Mouse (Mus musculus): ENCODE measurements around the gene Tubg1. TPM values are rescaled to one million over a fixed set of nuclear protein-coding genes. Genes with fewer than 3 reads are reported as not detected.
"Not testable (repeated sequence)": the region's sequence is repeated elsewhere in the genome, so short reads cannot be mapped to it uniquely, and the experiment has no call there.

Tubg1 gene
- total RNA-seq, 2 experiments from 2014 or later: 45.1 to 45.8 TPM

GRCm38 (mm10) chr11:101110708-101111107 lies 9.0 kb upstream of the Tubg1 start:
- intact Hi-C loops (cut with DNase I): no loop called here
- no peak overlapping the region for H3K4me3 ChIP-seq
- no peak overlapping the region for H3K27ac ChIP-seq
- no peak for TF ChIP-seq CTCF (IDR thresholded peaks at IDR 0.05)
- DNase-seq (ENCODE audit: extremely low spot score in 1 of 2, low spot score in 2 of 2): no peak

- Histone ChIP-seq H3K27ac (no peak overlapping the region), H3K4me3 (no peak overlapping the region)
- no peak for DNase-seq (ENCODE audit: extremely low spot score in 1 of 2, low spot score in 2 of 2)
- intact Hi-C loops (cut with DNase I): no loop called here
- TF ChIP-seq CTCF (IDR thresholded peaks at IDR 0.05): no peak
Observed at GRCm38 (mm10) chr11:101111178-101111577, 8.6 kb upstream of the Tubg1 start.

- H3K4me3 ChIP-seq: no peak overlapping the region
- intact Hi-C loops (cut with DNase I): no loop called here
- DNase-seq (ENCODE audit: extremely low spot score in 1 of 2, low spot score in 2 of 2): no peak
- no peak overlapping the region for H3K27ac ChIP-seq
- TF ChIP-seq CTCF (IDR thresholded peaks at IDR 0.05): no peak
Observed at GRCm38 (mm10) chr11:101112186-101112585, 7.6 kb upstream of the Tubg1 start.

- H3K27ac ChIP-seq: peak overlapping the region; percentile 33; the same call in 1 of the 2 replicates
- TF ChIP-seq CTCF (IDR thresholded peaks at IDR 0.05): no peak
Observed at GRCm38 (mm10) chr11:101115564-101115963, 4.2 kb upstream of the Tubg1 start.

GRCm38 (mm10) chr11:101118105-101118504 lies 1.6 kb upstream of the Tubg1 start:
- DNase-seq (ENCODE audit: extremely low spot score in 1 of 2, low spot score in 2 of 2): no peak
- intact Hi-C loops (cut with DNase I): no loop called here
- Histone ChIP-seq H3K4me3 (peak overlapping the region; percentile 97), H3K27ac (no peak overlapping the region)
- TF ChIP-seq CTCF (IDR thresholded peaks at IDR 0.05): no peak

More at GRCm38 (mm10) chr11:101115564-101115963, 4.2 kb upstream of the Tubg1 start:
- DNase-seq (ENCODE audit: extremely low spot score in 1 of 2, low spot score in 2 of 2): no peak
- intact Hi-C loops (cut with DNase I): no loop called here
- H3K4me3 ChIP-seq: no peak overlapping the region

- DNase-seq (ENCODE audit: extremely low spot score in 1 of 2, low spot score in 2 of 2): no peak
- peak; percentile 22 for TF ChIP-seq CTCF (IDR thresholded peaks at IDR 0.05)
- Histone ChIP-seq H3K27ac (peak overlapping the region; percentile 97), H3K4me3 (peak overlapping the region; percentile 97)
- intact Hi-C loops (cut with DNase I): no loop called here
Observed at GRCm38 (mm10) chr11:101119131-101119760, 492 bp upstream of the Tubg1 start.

GRCm38 (mm10) chr11:101120545-101121188 lies 929 bp downstream of the Tubg1 start:
- intact Hi-C loops (cut with DNase I): loop anchor here (1.0 kb wide), 1 partner anchor 51 kb away; the partner anchor contains the start of gene Plekhh3
- TF ChIP-seq CTCF (IDR thresholded peaks at IDR 0.05): no peak
- peak overlapping the region; percentile 88 for H3K27ac ChIP-seq

GRCm38 (mm10) chr11:101124494-101124893 lies 4.8 kb downstream of the Tubg1 start:
- H3K27ac ChIP-seq; intact Hi-C loops (cut with DNase I); H3K4me3 ChIP-seq; DNase-seq (ENCODE audit: extremely low spot score in 1 of 2, low spot score in 2 of 2): not testable (repeated sequence)

More at GRCm38 (mm10) chr11:101120545-101121188, 929 bp downstream of the Tubg1 start:
- DNase-seq (ENCODE audit: extremely low spot score in 1 of 2, low spot score in 2 of 2): no peak
- H3K4me3 ChIP-seq: peak overlapping the region; percentile 97

- intact Hi-C loops (cut with DNase I); H3K4me3 ChIP-seq; H3K27ac ChIP-seq; DNase-seq (ENCODE audit: extremely low spot score in 1 of 2, low spot score in 2 of 2): not testable (repeated sequence)
Observed at GRCm38 (mm10) chr11:101125008-101125407, 5.3 kb downstream of the Tubg1 start.

GRCm38 (mm10) chr11:101127075-101127474 lies 7.3 kb downstream of the Tubg1 start:
- Histone ChIP-seq H3K27ac (no peak overlapping the region), H3K4me3 (no peak overlapping the region)
- no peak; the same call in 1 of the 2 replicates for TF ChIP-seq CTCF (IDR thresholded peaks at IDR 0.05)
- DNase-seq (ENCODE audit: extremely low spot score in 1 of 2, low spot score in 2 of 2): no peak
- intact Hi-C loops (cut with DNase I): no loop called here

GRCm38 (mm10) chr11:101128996-101129577 lies 9.3 kb downstream of the Tubg1 start:
- DNase-seq (ENCODE audit: extremely low spot score in 1 of 2, low spot score in 2 of 2): no peak
- Histone ChIP-seq H3K27ac (no peak overlapping the region), H3K4me3 (no peak overlapping the region)
- intact Hi-C loops (cut with DNase I): no loop called here
- TF ChIP-seq CTCF (IDR thresholded peaks at IDR 0.05): no peak

- H3K27ac ChIP-seq: no peak overlapping the region
- intact Hi-C loops (cut with DNase I): no loop called here
- TF ChIP-seq CTCF (IDR thresholded peaks at IDR 0.05): no peak
- no peak overlapping the region for H3K4me3 ChIP-seq
- peak in 1 of 2 experiments; percentile 13 for DNase-seq (ENCODE audit: extremely low spot score in 1 of 2, low spot score in 2 of 2)
Observed at GRCm38 (mm10) chr11:101130056-101130756, 10.5 kb downstream of the Tubg1 start.
